Mouse (Mus musculus): ENCODE data around the gene Abr. TPM values are rescaled to one million over a fixed set of nuclear protein-coding genes. Genes with fewer than 3 reads are reported as not detected.

Abr gene
- polyA plus RNA-seq, 1 experiment from 2014 or later: 46.4 TPM

GRCm38 (mm10) chr11:76570201-76570731 lies 51.8 kb downstream of the Abr start:
- Histone ChIP-seq H3K36me3 (ENCODE audit: control insufficient read depth, insufficient read depth, low read length) (no peaks in the 10 kb centered on the region), H3K4me1 (replicated peaks; ENCODE audit: control insufficient read depth, insufficient read depth, low read length) (peaks cover 9% of the 10 kb centered on the region), H3K27me3 (ENCODE audit: control insufficient read depth, insufficient read depth, low read length) (no peaks in the 10 kb centered on the region; the same call in 1 of the 2 replicates), H3K4me3 (ENCODE audit: low read depth, low read length) (peak overlapping the region; percentile 62), H3K9me3 (ENCODE audit: control insufficient read depth, low read length) (no peaks in the 10 kb centered on the region), H3K9ac (ENCODE audit: low read length) (peak overlapping the region; percentile 81), H3K4me2 (ENCODE audit: low read depth, low read length, severe bottlenecking) (peak overlapping the region; percentile 96), H3K27ac (ENCODE audit: low read depth, low read length) (no peak overlapping the region)
- DNase-seq (ENCODE audit: low spot score) (no peak), ATAC-seq (replicated peaks; ENCODE audit: low FRiP score) (no peak)
- WGBS: 8% methylated on average over 10 of the region's 10 CpGs

- Histone ChIP-seq H3K4me1 (replicated peaks; ENCODE audit: control insufficient read depth, insufficient read depth, low read length) (peaks cover 9% of the 10 kb centered on the region), H3K4me2 (ENCODE audit: low read depth, low read length, severe bottlenecking) (peak overlapping the region; percentile 96; the same call in 1 of the 2 replicates), H3K27me3 (ENCODE audit: control insufficient read depth, insufficient read depth, low read length) (no peaks in the 10 kb centered on the region; the same call in 1 of the 2 replicates), H3K27ac (ENCODE audit: low read depth, low read length) (no peak overlapping the region), H3K36me3 (ENCODE audit: control insufficient read depth, insufficient read depth, low read length) (no peaks in the 10 kb centered on the region), H3K9me3 (ENCODE audit: control insufficient read depth, low read length) (no peaks in the 10 kb centered on the region), H3K9ac (ENCODE audit: low read length) (no peak overlapping the region), H3K4me3 (ENCODE audit: low read depth, low read length) (no peak overlapping the region)
- WGBS: 41% methylated on average over 3 of the region's 3 CpGs
- DNase-seq (ENCODE audit: low spot score) (no peak), ATAC-seq (replicated peaks; ENCODE audit: low FRiP score) (no peak)
These were observed 52.7 kb downstream of the Abr start for GRCm38 (mm10) chr11:76569436-76569835.

GRCm38 (mm10) chr11:76566081-76566480 lies 56.0 kb downstream of the Abr start:
- no peak overlapping the region for H3K27ac ChIP-seq (ENCODE audit: low read depth, low read length)
- no peaks in the 10 kb centered on the region for H3K9me3 ChIP-seq (ENCODE audit: control insufficient read depth, low read length)
- H3K27me3 ChIP-seq (ENCODE audit: control insufficient read depth, insufficient read depth, low read length): no peaks in the 10 kb centered on the region
- no peaks in the 10 kb centered on the region for H3K36me3 ChIP-seq (ENCODE audit: control insufficient read depth, insufficient read depth, low read length)
- H3K4me2 ChIP-seq (ENCODE audit: low read depth, low read length, severe bottlenecking): no peak overlapping the region
- ATAC-seq (replicated peaks; ENCODE audit: low FRiP score) (no peak), DNase-seq (ENCODE audit: low spot score) (no peak)
- no peak overlapping the region for H3K4me3 ChIP-seq (ENCODE audit: low read depth, low read length)
- peaks cover 10% of the 10 kb centered on the region for H3K4me1 ChIP-seq (replicated peaks; ENCODE audit: control insufficient read depth, insufficient read depth, low read length)
- 61% methylated on average over 3 of the region's 3 CpGs for WGBS
- no peak overlapping the region for H3K9ac ChIP-seq (ENCODE audit: low read length)

GRCm38 (mm10) chr11:76562584-76562983 lies 59.5 kb downstream of the Abr start:
- no peak for DNase-seq (ENCODE audit: low spot score)
- Histone ChIP-seq H3K36me3 (ENCODE audit: control insufficient read depth, insufficient read depth, low read length) (no peaks in the 10 kb centered on the region), H3K4me2 (ENCODE audit: low read depth, low read length, severe bottlenecking) (no peak overlapping the region), H3K9me3 (ENCODE audit: control insufficient read depth, low read length) (no peaks in the 10 kb centered on the region), H3K9ac (ENCODE audit: low read length) (no peak overlapping the region), H3K27ac (ENCODE audit: low read depth, low read length) (no peak overlapping the region), H3K4me3 (ENCODE audit: low read depth, low read length) (no peak overlapping the region), H3K27me3 (ENCODE audit: control insufficient read depth, insufficient read depth, low read length) (no peaks in the 10 kb centered on the region), H3K4me1 (replicated peaks; ENCODE audit: control insufficient read depth, insufficient read depth, low read length) (peaks cover 3% of the 10 kb centered on the region; the same call in 1 of the 2 replicates)
- WGBS: 30% methylated on average over 3 of the region's 3 CpGs
- ATAC-seq (replicated peaks; ENCODE audit: low FRiP score): no peak

- Histone ChIP-seq H3K4me3 (ENCODE audit: low read depth, low read length) (no peak overlapping the region), H3K9ac (ENCODE audit: low read length) (no peak overlapping the region), H3K4me1 (replicated peaks; ENCODE audit: control insufficient read depth, insufficient read depth, low read length) (peaks cover 3% of the 10 kb centered on the region; the same call in 1 of the 2 replicates), H3K4me2 (ENCODE audit: low read depth, low read length, severe bottlenecking) (no peak overlapping the region), H3K27me3 (ENCODE audit: control insufficient read depth, insufficient read depth, low read length) (no peaks in the 10 kb centered on the region), H3K27ac (ENCODE audit: low read depth, low read length) (no peak overlapping the region), H3K36me3 (ENCODE audit: control insufficient read depth, insufficient read depth, low read length) (no peaks in the 10 kb centered on the region), H3K9me3 (ENCODE audit: control insufficient read depth, low read length) (no peaks in the 10 kb centered on the region)
- 39% methylated on average over 4 of the region's 4 CpGs for WGBS
- no peak for DNase-seq (ENCODE audit: low spot score)
- ATAC-seq (replicated peaks; ENCODE audit: low FRiP score): no peak
These were observed 59.9 kb downstream of the Abr start for GRCm38 (mm10) chr11:76562165-76562564.

GRCm38 (mm10) chr11:76557837-76558236 lies 64.3 kb downstream of the Abr start:
- ATAC-seq (replicated peaks; ENCODE audit: low FRiP score): no peak
- H3K27me3 ChIP-seq (ENCODE audit: control insufficient read depth, insufficient read depth, low read length): no peaks in the 10 kb centered on the region
- WGBS: 85% methylated on average over 4 of the region's 4 CpGs
- no peak overlapping the region for H3K27ac ChIP-seq (ENCODE audit: low read depth, low read length)
- no peak for DNase-seq (ENCODE audit: low spot score)
- H3K4me3 ChIP-seq (ENCODE audit: low read depth, low read length): no peak overlapping the region
- no peak overlapping the region for H3K4me2 ChIP-seq (ENCODE audit: low read depth, low read length, severe bottlenecking)
- H3K4me1 ChIP-seq (replicated peaks; ENCODE audit: control insufficient read depth, insufficient read depth, low read length): peaks cover 3% of the 10 kb centered on the region; the same call in 1 of the 2 replicates
- H3K36me3 ChIP-seq (ENCODE audit: control insufficient read depth, insufficient read depth, low read length): no peaks in the 10 kb centered on the region
- no peaks in the 10 kb centered on the region for H3K9me3 ChIP-seq (ENCODE audit: control insufficient read depth, low read length)
- H3K9ac ChIP-seq (ENCODE audit: low read length): no peak overlapping the region

GRCm38 (mm10) chr11:76548153-76548721 lies 73.9 kb downstream of the Abr start:
- no peaks in the 10 kb centered on the region for H3K36me3 ChIP-seq (ENCODE audit: control insufficient read depth, insufficient read depth, low read length)
- H3K4me1 ChIP-seq (replicated peaks; ENCODE audit: control insufficient read depth, insufficient read depth, low read length): 0 out of 2 replicates have a peak, but pooled peaks cover 4% of the 10 kb centered on the region
- no peaks in the 10 kb centered on the region for H3K27me3 ChIP-seq (ENCODE audit: control insufficient read depth, insufficient read depth, low read length)
- WGBS: 88% methylated on average over 4 of the region's 4 CpGs
- ATAC-seq (replicated peaks; ENCODE audit: low FRiP score): no peak
- no peak overlapping the region for H3K9ac ChIP-seq (ENCODE audit: low read length)
- DNase-seq (ENCODE audit: low spot score): no peak
- no peak overlapping the region for H3K27ac ChIP-seq (ENCODE audit: low read depth, low read length)
- H3K4me2 ChIP-seq (ENCODE audit: low read depth, low read length, severe bottlenecking): no peak overlapping the region
- no peak overlapping the region for H3K4me3 ChIP-seq (ENCODE audit: low read depth, low read length)
- H3K9me3 ChIP-seq (ENCODE audit: control insufficient read depth, low read length): no peaks in the 10 kb centered on the region

- ATAC-seq (replicated peaks; ENCODE audit: low FRiP score): no peak
- no peak for DNase-seq (ENCODE audit: low spot score)
- no peaks in the 10 kb centered on the region for H3K27me3 ChIP-seq (ENCODE audit: control insufficient read depth, insufficient read depth, low read length)
- H3K4me1 ChIP-seq (replicated peaks; ENCODE audit: control insufficient read depth, insufficient read depth, low read length): 0 out of 2 replicates have a peak, but pooled peaks cover 4% of the 10 kb centered on the region
- no peak overlapping the region for H3K4me3 ChIP-seq (ENCODE audit: low read depth, low read length)
- no peaks in the 10 kb centered on the region for H3K36me3 ChIP-seq (ENCODE audit: control insufficient read depth, insufficient read depth, low read length)
- no peaks in the 10 kb centered on the region for H3K9me3 ChIP-seq (ENCODE audit: control insufficient read depth, low read length)
- no peak overlapping the region for H3K27ac ChIP-seq (ENCODE audit: low read depth, low read length)
- no peak overlapping the region for H3K9ac ChIP-seq (ENCODE audit: low read length)
- no peak overlapping the region for H3K4me2 ChIP-seq (ENCODE audit: low read depth, low read length, severe bottlenecking)
- WGBS: 74% methylated on average over 5 of the region's 5 CpGs
These were observed 74.7 kb downstream of the Abr start for GRCm38 (mm10) chr11:76547420-76547819.

GRCm38 (mm10) chr11:76546431-76546830 lies 75.7 kb downstream of the Abr start:
- Histone ChIP-seq H3K27ac (ENCODE audit: low read depth, low read length) (no peak overlapping the region), H3K4me2 (ENCODE audit: low read depth, low read length, severe bottlenecking) (no peak overlapping the region), H3K9ac (ENCODE audit: low read length) (no peak overlapping the region), H3K4me3 (ENCODE audit: low read depth, low read length) (no peak overlapping the region), H3K9me3 (ENCODE audit: control insufficient read depth, low read length) (no peaks in the 10 kb centered on the region), H3K36me3 (ENCODE audit: control insufficient read depth, insufficient read depth, low read length) (no peaks in the 10 kb centered on the region), H3K4me1 (replicated peaks; ENCODE audit: control insufficient read depth, insufficient read depth, low read length) (0 out of 2 replicates have a peak, but pooled peaks cover 4% of the 10 kb centered on the region), H3K27me3 (ENCODE audit: control insufficient read depth, insufficient read depth, low read length) (no peaks in the 10 kb centered on the region)
- DNase-seq (ENCODE audit: low spot score) (no peak), ATAC-seq (replicated peaks; ENCODE audit: low FRiP score) (no peak)
- WGBS: 84% methylated on average over 4 of the region's 4 CpGs
